Mouse (Mus musculus) layer of hippocampus, adult 2 months (tissue): ENCODE data around the gene Tenm2. TPM values are rescaled to one million over a fixed set of nuclear protein-coding genes. Genes with fewer than 3 reads are reported as not detected.

ENCODE experiments used
- DNase-seq, 2 experiments: peaks; one replicate each; pipeline ENCODE4 v3.0.0; 2022; ENCODE audit warnings: low spot score in 2 of 2
- H3K27ac ChIP-seq: fragments of 200-600 bp; 2 replicates; pipeline ENCODE4 v1.8.1; 2022
- H3K4me3 ChIP-seq: fragments of 200-600 bp; 2 replicates; pipeline ENCODE4 v1.8.1; 2022; ENCODE audit warnings: mild to moderate bottlenecking
- CTCF ChIP-seq: fragments of 200-600 bp; conservative IDR thresholded peaks from 2 replicates; pipeline ENCODE4 v1.8.1; 2022; ENCODE audit warnings: antibody characterized with exemption, mild to moderate bottlenecking, moderate library complexity
- total RNA-seq, 2 experiments: library from RNA; stranded (reverse); gene quantifications; 2 replicates each; pipeline ENCODE4 v1.2.3; 2021

The Tenm2 gene
- total RNA-seq, 2 experiments from 2014 or later = 153 to 165 TPM

GRCm38 (mm10) chr11:36223716-36224439 is 1011.9 kb downstream of the Tenm2 start:
- Histone ChIP-seq H3K27ac (no peak overlapping the region), H3K4me3 (no peak overlapping the region)
- no peak for TF ChIP-seq CTCF
- no peak for DNase-seq

GRCm38 (mm10) chr11:36222071-36222470 is 1013.7 kb downstream of the Tenm2 start:
- no peak for TF ChIP-seq CTCF
- no peak overlapping the region for H3K4me3 ChIP-seq
- DNase-seq = no peak
- H3K27ac ChIP-seq = peak overlapping the region; percentile 75

GRCm38 (mm10) chr11:36221271-36221975 is 1014.3 kb downstream of the Tenm2 start:
- DNase-seq = peak; percentile 69 to 86
- peak overlapping the region; percentile 75 for H3K27ac ChIP-seq
- TF ChIP-seq CTCF = peak; percentile 81
- H3K4me3 ChIP-seq = peak overlapping the region; percentile 42

GRCm38 (mm10) chr11:36220651-36221050 is 1015.1 kb downstream of the Tenm2 start:
- no peak overlapping the region for H3K4me3 ChIP-seq
- no peak for TF ChIP-seq CTCF
- no peak for DNase-seq
- H3K27ac ChIP-seq = peak overlapping the region; percentile 37

DNA sequence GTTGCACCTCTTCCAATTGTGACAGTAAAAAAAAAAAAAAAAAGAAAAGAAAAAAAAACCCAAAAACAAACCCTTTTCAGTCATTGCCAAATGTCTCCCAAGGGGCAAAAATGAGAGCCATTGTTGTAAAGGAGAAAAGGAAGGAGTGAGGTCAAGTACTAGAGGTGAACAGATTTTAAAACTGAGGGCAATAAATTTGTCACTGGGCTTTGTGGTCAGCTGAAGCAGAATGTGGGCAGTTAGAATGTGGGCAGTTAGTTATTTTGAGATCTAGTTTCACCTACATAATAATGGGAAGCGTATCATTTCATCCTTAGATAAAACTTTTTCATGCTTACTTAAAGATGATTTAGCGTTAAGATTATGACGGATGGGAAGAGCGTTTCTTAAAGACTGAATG is 1016.2 kb downstream of the Tenm2 start:
- TF ChIP-seq CTCF = no peak

GRCm38 (mm10) chr11:36214589-36214988 is 1021.2 kb downstream of the Tenm2 start:
- no peak for TF ChIP-seq CTCF
- Histone ChIP-seq H3K27ac (no peak overlapping the region), H3K4me3 (no peak overlapping the region)
- no peak for DNase-seq

More for the DNA sequence above, 1016.2 kb downstream of the Tenm2 start:
- no peak for DNase-seq
- Histone ChIP-seq H3K27ac (peak overlapping the region; percentile 28; the same call in 1 of the 2 replicates), H3K4me3 (no peak overlapping the region)

DNA sequence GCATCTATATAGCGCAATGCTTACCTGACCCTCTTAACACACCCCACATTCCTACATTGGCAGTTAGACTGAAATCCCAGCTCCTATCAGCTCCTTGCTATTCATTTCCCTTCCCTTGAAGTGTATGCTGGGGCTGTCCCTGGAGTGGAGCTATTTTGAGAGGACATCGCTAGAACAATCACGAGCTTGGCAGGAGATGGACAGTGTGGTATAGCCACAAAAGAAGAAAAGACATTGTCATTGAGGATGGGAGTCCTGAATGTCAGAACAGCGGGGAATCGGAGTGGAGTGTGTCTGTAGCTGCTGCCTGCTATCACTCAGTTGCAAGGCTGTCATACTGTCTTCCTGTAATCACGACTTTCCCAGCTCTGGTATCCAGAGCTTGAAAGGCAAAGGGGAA is 1031.4 kb downstream of the Tenm2 start:
- no peak for DNase-seq
- TF ChIP-seq CTCF = no peak
- no peak overlapping the region for H3K4me3 ChIP-seq
- H3K27ac ChIP-seq = peak overlapping the region; percentile 52; the same call in 1 of the 2 replicates

GRCm38 (mm10) chr11:36203896-36204295 is 1031.9 kb downstream of the Tenm2 start:
- no peak for TF ChIP-seq CTCF
- Histone ChIP-seq H3K4me3 (no peak overlapping the region), H3K27ac (peak overlapping the region; percentile 52; the same call in 1 of the 2 replicates)
- no peak for DNase-seq

- no peak for TF ChIP-seq CTCF
- H3K4me3 ChIP-seq = no peak overlapping the region
- DNase-seq = no peak
- H3K27ac ChIP-seq = no peak overlapping the region
These were observed 1041.4 kb downstream of the Tenm2 start for GRCm38 (mm10) chr11:36194348-36194747.

- Histone ChIP-seq H3K27ac (peak overlapping the region; percentile 54), H3K4me3 (no peak overlapping the region)
- DNase-seq = peak; percentile 71 to 73
- TF ChIP-seq CTCF = peak; percentile 32; the same call in 1 of the 2 replicates
These were observed 1059.7 kb downstream of the Tenm2 start for GRCm38 (mm10) chr11:36176106-36176505.

GRCm38 (mm10) chr11:36173076-36173690 is 1062.6 kb downstream of the Tenm2 start:
- Histone ChIP-seq H3K4me3 (no peak overlapping the region), H3K27ac (no peak overlapping the region)
- DNase-seq = no peak
- no peak for TF ChIP-seq CTCF

- no peak overlapping the region for H3K4me3 ChIP-seq
- no peak for DNase-seq
- no peak for TF ChIP-seq CTCF
- no peak overlapping the region for H3K27ac ChIP-seq
These were observed 1063.2 kb downstream of the Tenm2 start for GRCm38 (mm10) chr11:36172520-36172919.

DNA sequence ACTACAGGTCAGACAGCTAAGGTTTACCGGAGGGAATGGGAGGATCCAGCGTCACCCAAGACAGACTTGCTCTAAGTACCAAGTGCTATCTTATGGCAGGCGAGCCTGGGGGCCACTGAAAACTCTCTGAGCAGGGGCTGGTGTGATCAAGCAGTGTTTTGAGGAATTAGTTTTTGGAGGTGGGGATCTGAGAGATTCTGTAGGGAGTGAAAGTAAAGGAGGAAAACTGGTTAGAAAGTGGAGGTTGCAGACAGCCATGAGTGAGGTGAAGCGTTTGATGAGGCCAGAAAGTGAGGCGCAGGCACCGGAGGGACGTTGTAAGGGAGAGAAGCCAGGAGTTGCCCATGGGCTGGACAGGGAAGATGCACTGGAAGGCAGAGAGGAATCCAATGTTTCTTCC is 1063.8 kb downstream of the Tenm2 start:
- no peak for DNase-seq
- no peak for TF ChIP-seq CTCF

More for the DNA sequence above, 1063.8 kb downstream of the Tenm2 start:
- Histone ChIP-seq H3K4me3 (no peak overlapping the region), H3K27ac (no peak overlapping the region)
